Mouse (Mus musculus) left cerebral cortex, adult 2 months (tissue): ENCODE measurements around the gene Ano3. TPM values are rescaled to one million over a fixed set of nuclear protein-coding genes. Genes with fewer than 3 reads are reported as not detected.
"Not testable (repeated sequence)": the region's sequence is repeated elsewhere in the genome, so short reads cannot be mapped to it uniquely, and the experiment has no call there.

Source experiments
- DNase-seq, 2 experiments: peaks; one replicate each; pipeline ENCODE4 v3.0.0; 2021 to 2022; ENCODE audit warnings: low spot score in 2 of 2, mixed read lengths in 1 of 2; ENCODE audit errors: extremely low spot score in 1 of 2
- H3K27ac ChIP-seq: fragments of 200-600 bp; 2 replicates; pipeline ENCODE4 v1.8.1; 2022
- H3K4me3 ChIP-seq: fragments of 200-600 bp; 2 replicates; pipeline ENCODE4 v1.8.1; 2022
- CTCF ChIP-seq: fragments of 200-600 bp; IDR thresholded peaks from 2 replicates; pipeline ENCODE4 v1.8.1; 2022; ENCODE audit warnings: antibody characterized with exemption, mild to moderate bottlenecking, moderate library complexity
- intact Hi-C: fragments of 180-260 bp; cut with DNase I; formaldehyde crosslinking; loops from one replicate; pipeline ENCODE4 v1.15.1; 2025
- long read RNA-seq, 2 experiments: library from polyadenylated mRNA; stranded (forward); transcript quantifications; one replicate each; pipeline ENCODE4 v2.0.0; 2021; ENCODE audit warnings: borderline mapping rate in 2 of 2
- total RNA-seq, 2 experiments: library from RNA; stranded (reverse); gene quantifications; 2 replicates each; pipeline ENCODE4 v1.2.3; 2021

Gene Ano3
- total RNA-seq: 10 to 100 TPM; 70.7 to 77.1 TPM
- long read RNA-seq, experiment 1, full-length matches to known transcripts: 21 of 44 reads
- long read RNA-seq, experiment 1, partial matches to known transcripts: 17 of 44 reads
- long read RNA-seq, experiment 1, other reads (novel, unspliced or antisense): 6 of 44 reads
- long read RNA-seq, experiment 2, full-length matches to known transcripts: 16 of 26 reads
- long read RNA-seq, experiment 2, partial matches to known transcripts: 9 of 26 reads
- long read RNA-seq, experiment 2, other reads (novel, unspliced or antisense): 1 of 26 reads

GRCm38 (mm10) chr2:110950823-110951222, at the start of gene Ano3:
Ano3 (minus strand) TSS chr2:110950923.
- intact Hi-C loops, DNase-seq: not testable (repeated sequence)
- H3K27ac ChIP-seq: peak within 1 kb of the TSS; percentile 90
- peak within 1 kb of the TSS; percentile 53 for H3K4me3 ChIP-seq

- no peak for TF ChIP-seq CTCF
- DNase-seq: no peak
- intact Hi-C loops: loop anchor here (5.0 kb wide), 1 partner anchor 67 kb away; no protein-coding TSS in a partner anchor
- Histone ChIP-seq H3K4me3 (no peak overlapping the region), H3K27ac (no peak overlapping the region)
These were observed 39.3 kb upstream of the Ano3 start for GRCm38 (mm10) chr2:110990071-110990470.

GRCm38 (mm10) chr2:110989539-110989938, 38.8 kb upstream of the Ano3 start:
- peak; percentile 51 for TF ChIP-seq CTCF
- intact Hi-C loops: no loop called here
- no peak for DNase-seq
- H3K4me3 ChIP-seq: no peak overlapping the region
- no peak overlapping the region for H3K27ac ChIP-seq

DNA sequence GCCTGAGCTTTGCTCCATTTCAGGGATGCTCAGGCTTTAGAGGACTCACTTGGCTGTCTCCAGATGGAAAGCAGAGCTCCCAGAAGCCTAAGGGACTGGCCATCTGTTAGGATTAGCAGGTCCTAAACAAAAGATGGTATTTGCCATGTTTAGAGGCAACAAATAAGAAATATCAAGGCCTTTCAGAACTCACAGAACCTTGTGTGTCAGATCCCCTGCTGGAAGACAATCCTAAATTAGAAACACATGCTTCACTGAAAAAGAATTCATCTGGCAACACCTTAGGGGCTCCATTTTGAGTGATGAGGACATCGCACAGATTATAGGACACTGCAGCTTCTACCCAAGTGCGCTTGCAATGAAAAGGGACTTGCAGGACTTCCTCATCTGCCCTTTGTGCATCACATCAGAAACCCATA, 35.1 kb upstream of the Ano3 start:
- DNase-seq: no peak
- TF ChIP-seq CTCF: no peak
- H3K27ac ChIP-seq: no peak overlapping the region

DNA sequence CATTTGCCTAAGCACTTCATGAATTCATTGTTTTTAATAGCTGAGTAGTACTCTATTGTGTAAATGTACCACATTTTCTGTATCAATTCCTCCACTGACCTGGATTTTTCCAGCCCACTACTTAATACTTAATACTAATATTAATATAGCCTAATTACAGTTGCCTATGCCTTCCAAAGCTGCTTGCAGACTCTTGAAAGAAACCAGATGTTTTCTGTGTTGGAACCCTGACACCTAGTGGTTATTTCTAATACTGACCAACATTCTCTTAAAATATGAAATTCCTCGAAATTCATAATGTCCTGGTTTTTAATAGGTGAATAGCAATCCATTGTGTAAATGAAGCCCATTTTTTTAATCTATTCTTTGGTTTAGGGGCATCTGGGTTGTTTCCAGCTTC, 31.0 kb upstream of the Ano3 start:
- TF ChIP-seq CTCF: peak; percentile 78
- intact Hi-C loops: loop anchor here (1.0 to 5.0 kb wide), 3 partner anchors 318 to 754 kb away; no protein-coding TSS in a partner anchor
- no peak overlapping the region for H3K27ac ChIP-seq
- no peak for DNase-seq
- no peak overlapping the region for H3K4me3 ChIP-seq

More for the DNA sequence above, 35.1 kb upstream of the Ano3 start:
- intact Hi-C loops: no loop called here
- no peak overlapping the region for H3K4me3 ChIP-seq

DNA sequence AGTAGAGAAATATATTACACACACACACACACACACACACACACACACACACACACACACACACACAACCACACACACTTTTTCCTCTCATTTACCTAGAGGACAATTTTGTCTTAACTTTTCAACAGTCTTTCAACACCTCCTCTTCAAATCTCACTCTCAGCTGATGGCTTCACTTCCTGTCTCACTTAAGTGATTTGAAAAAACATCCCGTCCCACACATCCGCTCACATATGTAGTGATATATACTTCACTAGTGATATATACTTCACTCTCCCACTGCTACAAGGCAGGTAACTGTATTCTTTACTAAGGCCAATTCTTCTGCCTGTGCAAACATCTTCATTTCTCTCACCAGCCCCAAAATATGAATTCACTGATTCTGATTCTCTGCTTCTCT, 28.9 kb upstream of the Ano3 start:
- Histone ChIP-seq H3K27ac (no peak overlapping the region), H3K4me3 (no peak overlapping the region)
- intact Hi-C loops: loop anchor here (5.0 kb wide), 2 partner anchors 412 to 752 kb away; no protein-coding TSS in a partner anchor
- DNase-seq: no peak
- no peak for TF ChIP-seq CTCF

DNA sequence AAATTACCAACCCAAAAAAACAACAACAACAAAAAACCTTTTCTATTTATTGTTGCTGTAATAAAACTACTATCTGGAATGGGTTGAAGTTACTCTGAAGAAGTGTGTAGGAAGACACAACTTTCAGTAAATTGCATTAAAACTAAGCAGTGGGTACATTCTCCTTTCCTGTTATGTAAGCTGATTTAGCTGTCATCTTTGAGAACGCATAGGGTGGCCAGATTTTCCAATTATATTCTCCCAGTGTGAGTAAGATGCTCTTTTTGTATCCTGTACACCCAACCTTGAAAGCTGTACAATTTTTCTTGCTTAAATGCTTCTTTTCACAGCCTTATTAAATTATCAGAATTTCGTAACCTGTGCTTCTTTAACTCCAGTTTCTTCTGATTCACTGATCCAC, 26.1 kb upstream of the Ano3 start:
- TF ChIP-seq CTCF: no peak

DNA sequence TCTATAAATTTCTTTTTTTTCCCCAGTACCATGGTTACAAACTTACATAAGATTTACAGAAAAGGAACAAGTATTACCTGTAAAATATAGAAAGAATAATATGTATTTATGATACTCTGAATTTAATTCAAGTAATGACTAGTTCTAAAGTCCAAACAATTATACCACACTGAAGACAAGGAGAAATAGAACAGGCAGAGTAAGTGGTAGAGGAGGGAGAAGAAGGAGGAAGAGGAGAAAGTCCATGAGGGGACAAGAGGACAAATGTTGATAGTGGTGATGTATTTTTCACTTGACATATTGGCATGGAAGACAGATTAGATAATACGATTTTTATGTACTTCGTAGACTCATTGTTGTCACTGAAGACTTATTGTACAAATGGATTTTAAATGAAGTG, 19.4 kb upstream of the Ano3 start:
- H3K27ac ChIP-seq: no peak overlapping the region
- H3K4me3 ChIP-seq: no peak overlapping the region
- intact Hi-C loops: no loop called here
- no peak for DNase-seq
- TF ChIP-seq CTCF: no peak

More for the DNA sequence above, 26.1 kb upstream of the Ano3 start:
- H3K27ac ChIP-seq: no peak overlapping the region
- intact Hi-C loops: no loop called here
- no peak overlapping the region for H3K4me3 ChIP-seq
- DNase-seq: no peak

- H3K4me3 ChIP-seq: no peak overlapping the region
- intact Hi-C loops: no loop called here
- no peak overlapping the region for H3K27ac ChIP-seq
- DNase-seq: no peak
- no peak for TF ChIP-seq CTCF
These were observed 14.7 kb upstream of the Ano3 start for GRCm38 (mm10) chr2:110965398-110965797.

DNA sequence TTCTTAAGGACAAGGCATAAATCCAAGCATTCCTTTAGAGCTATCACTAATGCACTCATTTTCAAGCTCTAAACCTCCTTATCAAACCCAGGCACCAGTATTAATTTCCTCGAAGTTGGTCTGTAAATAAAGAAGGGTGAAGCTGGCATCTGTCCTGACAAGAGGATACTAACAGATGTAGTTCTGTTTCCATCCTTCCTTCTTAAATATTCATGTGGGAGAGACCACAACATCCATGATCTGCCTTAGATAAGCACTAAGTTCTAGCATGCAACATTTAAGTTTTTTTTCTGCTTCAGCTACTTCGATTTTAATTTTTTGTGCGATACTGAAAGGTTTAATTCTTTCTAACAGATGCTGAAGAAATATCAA, 305 bp downstream of the Ano3 start:
- intact Hi-C loops: no loop called here
- DNase-seq: no peak
- Histone ChIP-seq H3K27ac (peak overlapping the region; percentile 90), H3K4me3 (peak overlapping the region; percentile 53)
- TF ChIP-seq CTCF: no peak

- intact Hi-C loops: loop anchor here (10.0 kb wide), 1 partner anchor 225 kb away; the partner anchor contains the start of gene Muc15
These were observed 868 bp downstream of the Ano3 start for GRCm38 (mm10) chr2:110949679-110950431.

GRCm38 (mm10) chr2:110945171-110945570, 5.6 kb downstream of the Ano3 start:
- DNase-seq: no peak
- intact Hi-C loops: loop anchor here (10.0 kb wide), 1 partner anchor 220 kb away; the partner anchor contains the start of gene Muc15
- no peak overlapping the region for H3K4me3 ChIP-seq
- no peak overlapping the region for H3K27ac ChIP-seq
- TF ChIP-seq CTCF: no peak

More at GRCm38 (mm10) chr2:110949679-110950431, 868 bp downstream of the Ano3 start:
- Histone ChIP-seq H3K4me3 (peak overlapping the region; percentile 53), H3K27ac (peak overlapping the region; percentile 90)
- TF ChIP-seq CTCF: no peak; the same call in none of the 2 replicates
- peak; percentile 56 to 75 for DNase-seq
